8 mouse cellular contexts compared by ENCODE assay signal in the genomic region with DNA sequence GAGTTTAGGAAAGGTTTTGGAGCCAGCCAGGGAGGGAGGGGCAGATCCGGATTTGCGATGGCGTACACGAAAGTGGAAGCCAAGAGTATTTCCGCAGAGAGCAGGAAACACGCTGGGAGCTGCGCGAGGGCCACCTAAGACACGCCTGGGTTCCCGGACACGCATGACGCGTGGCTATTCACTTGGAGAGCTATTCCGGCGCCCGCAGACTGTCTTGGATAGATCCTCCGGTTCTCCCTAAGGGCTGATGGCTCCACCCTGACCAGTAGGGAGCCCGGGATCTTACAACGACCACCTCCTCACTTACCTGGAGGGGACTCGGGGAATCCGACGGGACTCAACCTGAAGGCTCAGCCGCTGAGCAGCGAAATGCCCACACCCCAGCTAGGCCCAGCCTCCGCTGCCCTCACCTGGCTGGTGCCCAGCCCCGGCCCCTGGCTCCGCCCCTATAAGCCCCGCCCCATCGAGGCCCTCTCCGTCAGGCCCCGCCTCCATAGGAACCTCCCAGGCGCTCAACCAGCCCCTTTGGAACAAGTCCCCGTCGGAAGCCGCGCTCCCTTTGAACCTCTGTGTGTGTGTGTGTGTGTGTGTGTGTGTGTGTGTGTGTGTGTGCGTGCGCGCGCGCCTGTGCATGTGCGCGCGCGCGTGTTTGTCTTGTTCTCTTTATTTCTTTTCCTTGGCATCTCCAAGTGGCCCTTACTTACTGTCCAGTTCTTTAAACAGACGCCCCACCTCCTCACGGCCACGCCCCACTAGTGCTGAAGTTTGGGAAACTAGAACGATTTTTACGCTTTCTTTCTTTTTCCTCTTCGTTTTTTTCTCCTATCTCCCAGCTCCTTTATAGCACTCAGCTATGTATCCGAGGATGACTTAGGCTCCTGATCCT. TPM values are rescaled to one million over a fixed set of nuclear protein-coding genes. Genes with fewer than 3 reads are reported as not detected.
DNase-seq lines count a peak whose midpoint lies in the region; ATAC-seq lines count a peak whose summit lies in the region.

No protein-coding gene starts in this region.

- under 1% methylated on average over 48 of the region's 53 CpGs for WGBS in embryonic facial prominence, embryonic 11.5 days
- whole genome bisulfite sequencing in limb, embryonic 15.5 days, result under 1% methylated on average over 53 of the region's 53 CpGs
- 1% methylated on average over 52 of the region's 53 CpGs for WGBS in midbrain, embryonic 16.5 days

- no peak overlapping the region for H3K27ac ChIP-seq in embryonic facial prominence, embryonic 11.5 days (replicated peaks; ENCODE audit: low read depth, low read length)
- H3K27ac ChIP-seq in limb, embryonic 15.5 days, result peak overlapping the region; percentile 72
- no peak overlapping the region for H3K27ac ChIP-seq in midbrain, embryonic 16.5 days (ENCODE audit: low read length)

- H3K36me3 ChIP-seq in embryonic facial prominence, embryonic 11.5 days (replicated peaks; ENCODE audit: control insufficient read depth, insufficient read depth, low read depth, low read length), result no peaks in the 10 kb centered on the region
- H3K36me3 ChIP-seq in limb, embryonic 15.5 days, result no peaks in the 10 kb centered on the region
- no peaks in the 10 kb centered on the region for H3K36me3 ChIP-seq in midbrain, embryonic 16.5 days (ENCODE audit: control insufficient read depth, insufficient read depth, low read length)

- peak; percentile 60 for ATAC-seq in embryonic facial prominence, embryonic 11.5 days (replicated peaks; ENCODE audit: insufficient number of reproducible peaks, low FRiP score, low TSS enrichment, low read depth)
- ATAC-seq in limb, embryonic 15.5 days (ENCODE audit: insufficient number of reproducible peaks, low FRiP score, low TSS enrichment, low read depth), result peak; percentile 79
- ATAC-seq in midbrain, embryonic 16.5 days, result peak; percentile 69

- peak; percentile 93 for DNase-seq in 3134 (ENCODE audit: extremely low read depth, insufficient read length, low spot score)
- peak; percentile 94 for DNase-seq in adrenal gland, postnatal 25 days
- DNase-seq in embryonic facial prominence, embryonic 11.5 days (ENCODE audit: low spot score), result peak; percentile 70
- DNase-seq in heart, adult 8-10 months (ENCODE audit: low spot score), result peak; percentile 90
- DNase-seq in kidney, adult 8-10 months, result peak; percentile 88 to 94
- DNase-seq in spleen, postnatal 10 days (ENCODE audit: low spot score in 2 of 2), result peak; percentile 63 to 87

- no peaks in the 10 kb centered on the region for H3K4me1 ChIP-seq in embryonic facial prominence, embryonic 11.5 days (ENCODE audit: control insufficient read depth, insufficient read depth, low read length)
- peaks cover 25% of the 10 kb centered on the region for H3K4me1 ChIP-seq in limb, embryonic 15.5 days
- peaks cover 7% of the 10 kb centered on the region for H3K4me1 ChIP-seq in midbrain, embryonic 16.5 days (ENCODE audit: control insufficient read depth, insufficient read depth, low read length)

- H3K4me3 ChIP-seq in embryonic facial prominence, embryonic 11.5 days (ENCODE audit: low read depth, low read length), result peak overlapping the region; percentile 38
- peak overlapping the region; percentile 56 for H3K4me3 ChIP-seq in limb, embryonic 15.5 days
- peak overlapping the region; percentile 49 for H3K4me3 ChIP-seq in midbrain, embryonic 16.5 days (ENCODE audit: low read depth, low read length)

- H3K4me2 ChIP-seq in embryonic facial prominence, embryonic 11.5 days (ENCODE audit: low read depth, low read length), result peak overlapping the region; percentile 56
- peak overlapping the region; percentile 79 for H3K4me2 ChIP-seq in limb, embryonic 15.5 days
- peak overlapping the region; percentile 71 for H3K4me2 ChIP-seq in midbrain, embryonic 16.5 days (ENCODE audit: low read length)

- H3K9ac ChIP-seq in embryonic facial prominence, embryonic 11.5 days (replicated peaks; ENCODE audit: low read length), result peak overlapping the region; percentile 9
- H3K9ac ChIP-seq in limb, embryonic 15.5 days, result peak overlapping the region; percentile 51
- peak overlapping the region; percentile 58 for H3K9ac ChIP-seq in midbrain, embryonic 16.5 days (ENCODE audit: low read depth, low read length)

- H3K27me3 ChIP-seq in embryonic facial prominence, embryonic 11.5 days (ENCODE audit: control insufficient read depth, insufficient read depth, low read length), result peaks cover 20% of the 10 kb centered on the region
- peaks cover 7% of the 10 kb centered on the region; the same call in 1 of the 2 replicates for H3K27me3 ChIP-seq in limb, embryonic 15.5 days
- H3K27me3 ChIP-seq in midbrain, embryonic 16.5 days (ENCODE audit: control insufficient read depth, insufficient read depth, low read depth, low read length), result peaks cover 11% of the 10 kb centered on the region

- no peaks in the 10 kb centered on the region for H3K9me3 ChIP-seq in embryonic facial prominence, embryonic 11.5 days (replicated peaks; ENCODE audit: control insufficient read depth, low read length)
- no peaks in the 10 kb centered on the region for H3K9me3 ChIP-seq in limb, embryonic 15.5 days
- no peaks in the 10 kb centered on the region for H3K9me3 ChIP-seq in midbrain, embryonic 16.5 days (replicated peaks; ENCODE audit: control insufficient read depth, low read length, poor library complexity, severe bottlenecking)

RNA-seq across cellular contexts. Expression of a gene that starts 3.5 kb away (rescaled TPM):
- 1.1 and 1.7 TPM in 2 replicates for total RNA-seq in adrenal gland, postnatal 25 days (2021)
- 2.3 and 2.7 TPM in 2 replicates for polyA plus RNA-seq in embryonic facial prominence, embryonic 11.5 days (2014; fragmentation: Nextera tagmentation; extraction: Ambion mirVana)
- total RNA-seq in heart, adult 8-10 months (2022), result 1 to 10 TPM; 1.1 to 1.9 (median 1.4) TPM
- 4.1 and 4.4 TPM in 2 replicates for polyA plus RNA-seq in limb, embryonic 15.5 days (2015; fragmentation: Nextera tagmentation; extraction: Ambion mirVana)
- polyA plus RNA-seq in midbrain, embryonic 16.5 days (2015; fragmentation: Nextera tagmentation; extraction: Ambion mirVana), result 1.2 and 1.3 TPM in 2 replicates

RNA-seq across cellular contexts. Expression of a gene that starts 26.1 kb away (rescaled TPM):
- 51.9 and 64.8 TPM in 2 replicates for total RNA-seq in adrenal gland, postnatal 25 days (2021)
- 25.3 and 27.2 TPM in 2 replicates for polyA plus RNA-seq in embryonic facial prominence, embryonic 11.5 days (2014; fragmentation: Nextera tagmentation; extraction: Ambion mirVana)
- total RNA-seq in heart, adult 8-10 months (2022), result 100 to 1,000 TPM; 117 to 154 (median 134) TPM
- polyA plus RNA-seq in limb, embryonic 15.5 days (2015; fragmentation: Nextera tagmentation; extraction: Ambion mirVana), result 40.6 and 44.5 TPM in 2 replicates
- polyA plus RNA-seq in midbrain, embryonic 16.5 days (2015; fragmentation: Nextera tagmentation; extraction: Ambion mirVana), result 9.2 and 9.4 TPM in 2 replicates

RNA-seq across cellular contexts. Expression of a gene that starts 27.1 kb away (rescaled TPM):
- 81.0 and 96.4 TPM in 2 replicates for total RNA-seq in adrenal gland, postnatal 25 days (2021)
- polyA plus RNA-seq in embryonic facial prominence, embryonic 11.5 days (2014; fragmentation: Nextera tagmentation; extraction: Ambion mirVana), result 26.9 and 27.6 TPM in 2 replicates
- 10 to 100 TPM; 29.1 to 35.0 (median 31.0) TPM for total RNA-seq in heart, adult 8-10 months (2022)
- 43.6 and 45.5 TPM in 2 replicates for polyA plus RNA-seq in limb, embryonic 15.5 days (2015; fragmentation: Nextera tagmentation; extraction: Ambion mirVana)
- polyA plus RNA-seq in midbrain, embryonic 16.5 days (2015; fragmentation: Nextera tagmentation; extraction: Ambion mirVana), result 18.7 and 21.1 TPM in 2 replicates

RNA-seq across cellular contexts. Expression of a gene that starts 47.4 kb away (rescaled TPM):
- 280 and 456 TPM in 2 replicates for total RNA-seq in adrenal gland, postnatal 25 days (2021)
- polyA plus RNA-seq in embryonic facial prominence, embryonic 11.5 days (2014; fragmentation: Nextera tagmentation; extraction: Ambion mirVana), result 0.35 and 0.46 TPM in 2 replicates
- total RNA-seq in heart, adult 8-10 months (2022), result 100 to 1,000 TPM in 2 of 4 experiments, 10 to 100 TPM in 2; 65.8 to 155 (median 120) TPM
- 1.5 and 1.8 TPM in 2 replicates for polyA plus RNA-seq in limb, embryonic 15.5 days (2015; fragmentation: Nextera tagmentation; extraction: Ambion mirVana)
- 1.6 and 2.8 TPM in 2 replicates for polyA plus RNA-seq in midbrain, embryonic 16.5 days (2015; fragmentation: Nextera tagmentation; extraction: Ambion mirVana)
